Mouse (Mus musculus): ENCODE results near the gene Ctf1.

DNA sequence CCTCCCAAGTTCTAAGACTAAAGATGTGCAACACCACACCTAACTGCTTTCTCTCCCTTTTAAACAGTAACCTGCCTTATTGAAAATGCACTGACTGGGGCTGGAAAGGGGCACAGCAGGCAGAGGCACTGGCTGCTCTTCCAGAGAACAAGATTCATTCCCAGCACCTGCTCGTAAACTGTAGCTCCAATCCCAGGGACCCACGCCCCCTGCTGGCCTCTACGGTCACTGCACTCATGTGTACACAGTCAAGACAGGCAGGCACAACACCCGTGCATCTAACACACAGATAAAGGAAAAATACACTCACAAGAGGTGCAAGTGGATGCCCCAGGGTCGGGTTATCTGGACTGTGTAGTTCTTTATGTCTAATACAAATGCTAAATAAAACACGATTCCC is 35.5 kb upstream of the Ctf1 start:
- TF ChIP-seq CTCF (IDR thresholded peaks at IDR 0.05; ENCODE audit: insufficient read depth, low read length), result peak; percentile 57
- no peak for TF ChIP-seq POLR2A (IDR thresholded peaks at IDR 0.05; ENCODE audit: borderline replicate concordance, extremely low read depth, low read depth, low read length)

All from lung, adult 2 months (tissue).